In the genomic region with DNA sequence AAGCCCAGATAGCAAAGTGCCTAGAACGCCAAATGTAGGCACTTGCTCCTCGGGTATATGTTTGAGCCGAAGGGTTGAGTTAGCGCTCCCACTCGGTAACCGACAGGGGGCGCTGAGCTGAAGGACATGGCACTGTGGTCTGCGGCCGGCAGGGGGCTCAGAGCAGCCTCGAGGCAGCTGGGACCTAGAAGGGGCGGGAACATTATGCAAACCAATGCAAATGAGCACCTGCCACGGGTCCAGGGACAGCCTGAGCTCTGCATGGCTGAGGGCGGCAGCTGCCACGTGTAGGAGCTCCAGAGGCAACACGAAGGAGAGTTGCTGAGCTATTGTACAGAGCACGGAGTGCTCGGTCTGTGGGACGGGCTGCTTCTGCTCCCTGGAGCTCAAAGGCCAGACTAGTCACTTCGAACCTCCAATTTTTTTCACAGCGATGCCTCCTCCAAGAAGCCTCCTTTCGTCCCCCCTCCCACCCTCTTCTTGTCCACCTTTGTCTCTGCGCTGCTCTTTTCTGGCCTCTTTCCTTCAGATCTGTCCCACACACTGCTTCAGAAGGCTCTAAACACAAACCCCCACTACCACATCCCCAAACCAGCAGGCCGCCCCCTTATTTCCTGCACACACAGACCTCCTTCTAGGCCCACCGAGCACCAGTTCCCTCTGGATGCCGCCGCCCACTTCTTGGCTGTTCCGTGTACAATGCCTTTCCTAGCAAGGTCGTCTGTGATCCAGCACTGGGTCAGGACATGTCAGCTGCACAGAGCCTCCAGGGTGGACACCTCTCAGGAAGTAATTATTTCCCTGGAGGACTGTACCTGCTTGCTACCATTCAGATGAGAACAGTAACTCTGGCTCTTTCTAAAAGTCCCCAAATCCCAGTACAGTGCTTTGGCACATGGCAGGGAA, we compare ENCODE assay signal across 7 mouse cellular contexts. TPM values are rescaled to one million over a fixed set of nuclear protein-coding genes. Genes with fewer than 3 reads are reported as not detected.
DNase-seq lines count a peak whose midpoint lies in the region; ATAC-seq lines count a peak whose summit lies in the region.

No protein-coding gene starts in this region.

- H3K9ac ChIP-seq in forebrain, embryonic 12.5 days = no peak overlapping the region

- H3K9me3 ChIP-seq in forebrain, embryonic 12.5 days = no peaks in the 10 kb centered on the region

- peaks cover 28% of the 10 kb centered on the region for H3K4me1 ChIP-seq in forebrain, embryonic 12.5 days

- no peak overlapping the region for H3K4me3 ChIP-seq in forebrain, embryonic 12.5 days (replicated peaks)

- no peaks in the 10 kb centered on the region for H3K36me3 ChIP-seq in forebrain, embryonic 12.5 days (replicated peaks)

- peak; percentile 95 for ATAC-seq in forebrain, embryonic 12.5 days (ENCODE audit: low FRiP score)
- ATAC-seq in inflammation-experienced regulatory T-cells, adult 6 months = peak; percentile 14
- ATAC-seq in megakaryocyte progenitor cell, adult 5-6 weeks (replicated peaks; ENCODE audit: poor library complexity) = peak; percentile 97

- peaks cover 25% of the 10 kb centered on the region for H3K27me3 ChIP-seq in forebrain, embryonic 12.5 days

- no peak overlapping the region for H3K4me2 ChIP-seq in forebrain, embryonic 12.5 days

- H3K27ac ChIP-seq in forebrain, embryonic 12.5 days = peak overlapping the region; percentile 54; the same call in 1 of the 2 replicates

- 30% methylated on average over 28 of the region's 28 CpGs for WGBS in forebrain, embryonic 12.5 days

- DNase-seq in Muller cell, postnatal 12 days (ENCODE audit: inconsistent ontology term) = peak; percentile 69
- DNase-seq in c-Kit-positive CD71-positive TER-119-negative erythroid progenitor cells, embryonic 14.5 days (ENCODE audit: low read depth) = peak; percentile 66
- peak; percentile 87 to 88 for DNase-seq in left cerebral cortex, adult 9 months (ENCODE audit: low spot score in 2 of 2)
- DNase-seq in right cerebral cortex, postnatal 25 days = peak; percentile 83

RNA-seq across cellular contexts. Expression of a gene that starts 8.0 kb away (rescaled TPM):
- 0.54 and 1.9 TPM in 2 replicates for polyA plus RNA-seq in forebrain, embryonic 12.5 days (2016; fragmentation: Nextera tagmentation; extraction: Ambion mirVana)
- not detected for polyA plus RNA-seq in inflammation-experienced regulatory T-cells, adult 6 months (2017; shearing (Covaris generic))
- total RNA-seq in megakaryocyte progenitor cell, adult 5-6 weeks (2015) = 1.6 TPM in 1 of 2 replicates, not detected in the other
- 0.12 TPM in 1 of 2 replicates, not detected in the other for total RNA-seq in megakaryocyte progenitor cell, adult 5-6 weeks (2017)

RNA-seq across cellular contexts. Expression of a gene that starts 8.5 kb away (rescaled TPM):
- polyA plus RNA-seq in forebrain, embryonic 12.5 days (2016; fragmentation: Nextera tagmentation; extraction: Ambion mirVana) = 6.0 and 6.4 TPM in 2 replicates
- not detected for polyA plus RNA-seq in inflammation-experienced regulatory T-cells, adult 6 months (2017; shearing (Covaris generic))
- total RNA-seq in megakaryocyte progenitor cell, adult 5-6 weeks (2015) = not detected in 2 replicates
- total RNA-seq in megakaryocyte progenitor cell, adult 5-6 weeks (2017) = not detected in 2 replicates

RNA-seq across cellular contexts. Expression of a gene that starts 23.5 kb away (rescaled TPM):
- 0.86 and 1.1 TPM in 2 replicates for polyA plus RNA-seq in forebrain, embryonic 12.5 days (2016; fragmentation: Nextera tagmentation; extraction: Ambion mirVana)
- polyA plus RNA-seq in inflammation-experienced regulatory T-cells, adult 6 months (2017; shearing (Covaris generic)) = under 1 TPM; 0.28 to 0.50 (median 0.40) TPM
- not detected in 2 replicates for total RNA-seq in megakaryocyte progenitor cell, adult 5-6 weeks (2015)
- total RNA-seq in megakaryocyte progenitor cell, adult 5-6 weeks (2017) = not detected in 2 replicates

RNA-seq across cellular contexts. Expression of a gene that starts 55.3 kb away (rescaled TPM):
- 14.3 and 15.6 TPM in 2 replicates for polyA plus RNA-seq in forebrain, embryonic 12.5 days (2016; fragmentation: Nextera tagmentation; extraction: Ambion mirVana)
- polyA plus RNA-seq in inflammation-experienced regulatory T-cells, adult 6 months (2017; shearing (Covaris generic)) = 10 to 100 TPM; 17.5 to 20.2 (median 18.3) TPM
- total RNA-seq in megakaryocyte progenitor cell, adult 5-6 weeks (2015) = 24.5 and 29.0 TPM in 2 replicates
- total RNA-seq in megakaryocyte progenitor cell, adult 5-6 weeks (2017) = 44.3 and 49.5 TPM in 2 replicates

Comparison
In these comparisons a context has a peak if more than half of its experiments do, and no peak if none do; other contexts are left out.
1. ATAC-seq: peak in every context shown above with its lines; median percentile 97 in megakaryocyte progenitor cell, adult 5-6 weeks; 95 in forebrain, embryonic 12.5 days; 14 in inflammation-experienced regulatory T-cells, adult 6 months.